Mouse (Mus musculus): ENCODE results near the gene Defa25.
"Not testable (repeated sequence)": the region's sequence is repeated elsewhere in the genome, so short reads cannot be mapped to it uniquely, and the experiment has no call there.

Defa25 gene

GRCm38 (mm10) chr8:21084142-21084541 lies at the start of gene Defa25:
Gene Defa25 (plus strand): TSS chr8:21084442.
- not testable (repeated sequence) for DNase-seq (ENCODE audit: low spot score)

GRCm38 (mm10) chr8:21054747-21055146 lies 29.5 kb upstream of the Defa25 start, which contains the start of gene Defa23:
Gene Defa23 (plus strand): TSS chr8:21055047.
- not testable (repeated sequence) for DNase-seq (ENCODE audit: low spot score)

GRCm38 (mm10) chr8:21064738-21065137 lies 19.5 kb upstream of the Defa25 start, which contains the start of gene Defa35:
Gene Defa35 (plus strand): TSS chr8:21065038.
- not testable (repeated sequence) for DNase-seq (ENCODE audit: low spot score)

- no peak for DNase-seq (ENCODE audit: low spot score)
Measured at GRCm38 (mm10) chr8:21093106-21093505, 8.9 kb downstream of the Defa25 start.

- not testable (repeated sequence) for DNase-seq (ENCODE audit: low spot score)
Measured at GRCm38 (mm10) chr8:21095950-21096349, 11.7 kb downstream of the Defa25 start, which contains the start of gene Gm14851. Gene Gm14851 (minus strand): TSS chr8:21096050.

- not testable (repeated sequence) for DNase-seq (ENCODE audit: low spot score)
Measured at GRCm38 (mm10) chr8:21134342-21134741, 50.1 kb downstream of the Defa25 start, which contains the start of gene Defa30. Gene Defa30 (plus strand): TSS chr8:21134642.
